Mouse (Mus musculus) cerebellum, adult 2 months (tissue): Measurements from ENCODE around the gene Trim8.

ENCODE experiments used
- CTCF ChIP-seq: fragments of 200-500 bp; IDR thresholded peaks from 2 replicates; pipeline ENCODE4 v1.5.1; 2011; ENCODE audit warnings: low read depth, mild to moderate bottlenecking, control low read depth, low read length, moderate library complexity, borderline replicate concordance; ENCODE audit not compliant: insufficient read depth
- POLR2A ChIP-seq: fragments of 200-500 bp; IDR thresholded peaks from 2 replicates; pipeline ENCODE4 v1.6.1; 2011; ENCODE audit warnings: low read length, control low read depth, borderline replicate concordance; ENCODE audit not compliant: insufficient read depth

GRCm38 (mm10) chr19:46558631-46559030 lies 57.1 kb downstream of the Trim8 start:
- TF ChIP-seq CTCF (no peak), POLR2A (no peak)
